Mouse (Mus musculus): ENCODE data around the gene Skor1.

The Skor1 gene

GRCm38 (mm10) chr9:63133659-63134058 is 15.1 kb downstream of the Skor1 start:
- no peak for DNase-seq (ENCODE audit: low read depth)

- DNase-seq (ENCODE audit: low read depth), result peak; percentile 97
Observed at GRCm38 (mm10) chr9:63132673-63133601, 15.8 kb downstream of the Skor1 start.

GRCm38 (mm10) chr9:63131957-63132602 is 16.7 kb downstream of the Skor1 start:
- DNase-seq (ENCODE audit: low read depth), result peak; percentile 38

GRCm38 (mm10) chr9:63129641-63130041 is 19.1 kb downstream of the Skor1 start:
- peak; percentile 19 for DNase-seq (ENCODE audit: low read depth)

- no peak for DNase-seq (ENCODE audit: low read depth)
Observed at GRCm38 (mm10) chr9:63124512-63124911, 24.2 kb downstream of the Skor1 start.

- peak; percentile 89 for DNase-seq (ENCODE audit: low read depth)
Observed at GRCm38 (mm10) chr9:63123451-63124438, 25.0 kb downstream of the Skor1 start.

- DNase-seq (ENCODE audit: low read depth), result no peak
Observed at GRCm38 (mm10) chr9:63122161-63122833, 26.5 kb downstream of the Skor1 start.

GRCm38 (mm10) chr9:63118385-63118784 is 30.4 kb downstream of the Skor1 start:
- DNase-seq (ENCODE audit: low read depth), result peak; percentile 15

GRCm38 (mm10) chr9:63112514-63112913 is 36.2 kb downstream of the Skor1 start:
- no peak for DNase-seq (ENCODE audit: low read depth)

GRCm38 (mm10) chr9:63109782-63110087 is 39.0 kb downstream of the Skor1 start:
- DNase-seq (ENCODE audit: low read depth), result no peak

GRCm38 (mm10) chr9:63109020-63109781 is 39.6 kb downstream of the Skor1 start:
- no peak for DNase-seq (ENCODE audit: low read depth)

GRCm38 (mm10) chr9:63108580-63108979 is 40.2 kb downstream of the Skor1 start:
- no peak for DNase-seq (ENCODE audit: low read depth)

GRCm38 (mm10) chr9:63100660-63101059 is 48.1 kb downstream of the Skor1 start:
- DNase-seq (ENCODE audit: low read depth), result no peak

GRCm38 (mm10) chr9:63099876-63100275 is 48.9 kb downstream of the Skor1 start:
- DNase-seq (ENCODE audit: low read depth), result no peak

GRCm38 (mm10) chr9:63099344-63099743 is 49.4 kb downstream of the Skor1 start:
- no peak for DNase-seq (ENCODE audit: low read depth)

- DNase-seq (ENCODE audit: low read depth), result no peak
Observed at GRCm38 (mm10) chr9:63098887-63099286, 49.9 kb downstream of the Skor1 start.

GRCm38 (mm10) chr9:63097204-63097603 is 51.6 kb downstream of the Skor1 start:
- no peak for DNase-seq (ENCODE audit: low read depth)

- no peak for DNase-seq (ENCODE audit: low read depth)
Observed at GRCm38 (mm10) chr9:63094030-63094429, 54.7 kb downstream of the Skor1 start.

GRCm38 (mm10) chr9:63092567-63092966 is 56.2 kb downstream of the Skor1 start:
- no peak for DNase-seq (ENCODE audit: low read depth)

- DNase-seq (ENCODE audit: low read depth), result no peak
Observed at GRCm38 (mm10) chr9:63091971-63092528, 56.7 kb downstream of the Skor1 start.
